ENCODE assay signal across 4 mouse cellular contexts in the genomic region with DNA sequence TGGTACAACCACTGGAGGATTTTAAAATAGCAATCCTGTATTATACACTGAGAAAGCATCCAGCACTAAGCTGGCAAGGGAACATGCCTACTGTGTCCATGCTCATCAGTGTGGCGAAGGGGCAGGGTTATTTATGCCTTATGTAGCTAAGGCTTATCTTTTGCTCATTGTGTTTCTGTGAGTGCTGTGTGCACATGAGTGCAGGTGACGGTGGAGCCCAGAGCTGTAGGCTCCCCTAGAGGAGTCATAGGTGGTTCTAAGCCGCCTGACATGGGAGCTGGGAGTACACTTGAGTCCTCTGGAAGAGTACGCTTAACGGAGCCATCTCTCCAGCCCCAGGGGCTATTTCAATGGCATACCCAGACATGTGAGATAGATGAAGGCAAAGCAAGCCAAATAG. TPM values are rescaled to one million over a fixed set of nuclear protein-coding genes. Genes with fewer than 3 reads are reported as not detected.
"Had no signal": no experiment of that assay in that cellular context is flagged by ENCODE, and none has a peak within 500 bp of the region (broad histone marks: within the 10 kb centered on the region; RNA-seq: fewer than 3 reads in every experiment).

No protein-coding gene starts in this region.

RNA-seq across cellular contexts. Expression of a gene that starts 39.6 kb away (rescaled TPM):
- polyA plus RNA-seq: heart, embryonic 12.5 days; limb, embryonic 10.5 days; limb, embryonic 12.5 days; liver, embryonic 11.5 days had no signal
